In genomic region chr11:118418834-118419504, GRCm38 (mm10) we compare ENCODE assay signal across 8 mouse cellular contexts. TPM values are rescaled to one million over a fixed set of nuclear protein-coding genes. Genes with fewer than 3 reads are reported as not detected.
DNase-seq lines count a peak whose midpoint lies in the region; ATAC-seq lines count a peak whose summit lies in the region.

Gene Cant1 (minus strand): TSS chr11:118419086.

- peak within 1 kb of the TSS; percentile 95 for H3K9ac ChIP-seq in hindbrain, embryonic 15.5 days

- WGBS in hindbrain, embryonic 15.5 days: under 1% methylated on average over 46 of the region's 50 CpGs

- H3K4me2 ChIP-seq in hindbrain, embryonic 15.5 days: peak within 1 kb of the TSS; percentile 87

- DNase-seq in T-cell, adult 2 months (ENCODE audit: low spot score): peak; percentile 98
- peak; percentile 98 for DNase-seq in cerebellum, postnatal 36 days
- peak; percentile 98 to 99 for DNase-seq in frontal cortex, postnatal 36 days (ENCODE audit: low spot score in 2 of 2)
- peak; percentile 98 for DNase-seq in left cerebral cortex, adult 11 months (ENCODE audit: low spot score)
- DNase-seq in lung, postnatal 4 days: peak; percentile 98 to 99
- peak; percentile 96 for DNase-seq in retina, postnatal 7 days (ENCODE audit: low read depth, low spot score)
- peak; percentile 90 for DNase-seq in urinary bladder, adult 2 months (ENCODE audit: low spot score)

- H3K4me1 ChIP-seq in hindbrain, embryonic 15.5 days (replicated peaks): peaks cover 44% of the 10 kb centered on the region

- H3K27me3 ChIP-seq in hindbrain, embryonic 15.5 days: no peaks in the 10 kb centered on the region; the same call in 1 of the 2 replicates

- no peaks in the 10 kb centered on the region for H3K36me3 ChIP-seq in hindbrain, embryonic 15.5 days

- peak within 1 kb of the TSS; percentile 78 for H3K4me3 ChIP-seq in hindbrain, embryonic 15.5 days

- no peaks in the 10 kb centered on the region for H3K9me3 ChIP-seq in hindbrain, embryonic 15.5 days

- peak within 1 kb of the TSS; percentile 79 for H3K27ac ChIP-seq in hindbrain, embryonic 15.5 days (replicated peaks)

- ATAC-seq in hindbrain, embryonic 15.5 days (ENCODE audit: low FRiP score, low read depth): peak; percentile 94

RNA-seq across cellular contexts. Expression of gene Cant1, which starts in this region (rescaled TPM):
- 30.8 and 33.7 TPM in 2 replicates for polyA plus RNA-seq in hindbrain, embryonic 15.5 days (2015; fragmentation: Nextera tagmentation; extraction: Ambion mirVana)
- 38.2 and 41.2 TPM in 2 replicates for polyA plus RNA-seq in urinary bladder, adult 2 months (2012; rRNA removed)

Comparison
In these comparisons a context has a peak if more than half of its experiments do, and no peak if none do; other contexts are left out.
1. Peak in every context shown above with its lines: DNase-seq, ATAC-seq, H3K4me3 ChIP-seq and H3K27ac ChIP-seq.